Mouse (Mus musculus): ENCODE measurements around the gene Fgf2. TPM values are rescaled to one million over a fixed set of nuclear protein-coding genes. Genes with fewer than 3 reads are reported as not detected.

The Fgf2 gene
- total and polyA plus RNA-seq, 3 experiments = 0.25 to 0.70 TPM; not detected in 1

DNA sequence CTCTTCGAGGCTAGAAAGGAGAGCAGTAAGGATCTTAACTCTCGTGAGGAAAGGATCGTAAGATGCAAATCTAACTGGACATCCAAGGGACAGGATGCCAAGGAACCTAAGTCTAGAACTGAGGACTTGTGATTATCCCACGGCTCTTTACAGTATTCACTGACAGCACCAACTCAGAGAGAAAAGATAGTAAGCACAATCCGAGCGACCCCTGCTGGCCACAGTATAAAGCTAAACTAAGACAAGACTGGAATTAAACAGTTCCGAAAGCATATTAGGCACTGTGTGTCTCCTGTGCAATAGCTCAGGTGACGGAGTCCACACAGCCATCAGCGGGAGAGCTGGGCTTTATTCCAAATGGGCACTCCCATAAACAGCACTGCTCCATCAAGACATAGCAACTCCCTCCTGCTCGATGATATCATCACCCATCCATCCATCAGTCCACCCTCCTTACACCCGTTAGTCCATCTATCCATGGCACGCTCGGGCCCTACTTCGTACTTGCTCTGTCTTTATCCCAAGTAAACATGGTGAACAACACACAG lies 66.3 kb downstream of the Fgf2 start:
- peak; percentile 85 for DNase-seq (ENCODE audit: extremely low read depth)

GRCm38 (mm10) chr3:37418341-37418740 lies 70.2 kb downstream of the Fgf2 start:
- Histone ChIP-seq H3K4me3 (replicated peaks in 1 of 3; ENCODE audit: low read depth in 2 of 3, low read length in 2 of 3, poor library complexity in 1 of 3) (peak overlapping the region; percentile 78 to 83 (median 82)), H3K4me2 (ENCODE audit: insufficient read depth, low read depth, poor library complexity, severe bottlenecking) (peak overlapping the region; percentile 72; the same call in 1 of the 2 replicates), H3K36me3 (replicated peaks in 1 of 2; ENCODE audit: control insufficient read depth in 1 of 2, insufficient read depth in 1 of 2, low read length in 1 of 2) (peaks cover 0 to 14% of the 10 kb centered on the region in 2 experiments), H3K9ac (ENCODE audit: insufficient read depth, low read depth) (peak overlapping the region; percentile 70), H3K4me1 (ENCODE audit: control insufficient read depth in 1 of 2, insufficient read depth in 2 of 2) (peaks cover 6 to 30% of the 10 kb centered on the region in 2 experiments), H3K27me3 (replicated peaks) (no peaks in the 10 kb centered on the region), H3K79me2 (replicated peaks; ENCODE audit: control insufficient read depth, extremely low read depth, insufficient read depth, poor library complexity, severe bottlenecking) (peaks cover 21% of the 10 kb centered on the region), H3K9me3 (replicated peaks; ENCODE audit: low read length) (no peaks in the 10 kb centered on the region), H3K27ac (ENCODE audit: insufficient read depth, low read depth) (no peak overlapping the region)
- TF ChIP-seq RCOR1 (conservative IDR thresholded peaks at IDR 0.05; ENCODE audit: low read depth, low read length) (no peak), CHD1 (IDR thresholded peaks at IDR 0.05; ENCODE audit: low read depth, low read length) (0 out of 2 replicates have a peak, but pooled peaks have one; percentile 12)
- in situ Hi-C loops (cut with MboI; ENCODE audit: low pct_ligation_motif_present, low pct_unique_long_range_greater_than_20kb, low sequenced_read_pairs) (loop anchor here (10.0 kb wide), 1 partner anchor 94 kb away; no protein-coding TSS in a partner anchor), dilution Hi-C loops (cut with MboI; ENCODE audit: extremely low pct_ligation_motif_present, extremely low pct_unique_long_range_greater_than_20kb, low sequenced_read_pairs) (no loop called here)
- DNase-seq (ENCODE audit: extremely low read depth) = no peak

More for the DNA sequence above, 66.3 kb downstream of the Fgf2 start:
- H3K4me3 ChIP-seq (replicated peaks in 1 of 3; ENCODE audit: low read depth in 2 of 3, low read length in 2 of 3, poor library complexity in 1 of 3) = no peak overlapping the region
- H3K4me1 ChIP-seq (ENCODE audit: control insufficient read depth in 1 of 2, insufficient read depth in 2 of 2) = peaks cover 2 to 17% of the 10 kb centered on the region in 2 experiments; a peak in 3 of 4 replicates
- no peaks in the 10 kb centered on the region for H3K79me2 ChIP-seq (replicated peaks; ENCODE audit: control insufficient read depth, extremely low read depth, insufficient read depth, poor library complexity, severe bottlenecking)
- H3K9ac ChIP-seq (ENCODE audit: insufficient read depth, low read depth) = no peak overlapping the region
- in situ Hi-C loops (cut with MboI; ENCODE audit: low pct_ligation_motif_present, low pct_unique_long_range_greater_than_20kb, low sequenced_read_pairs) (loop anchor here (10.0 kb wide), 1 partner anchor 90 kb away; no protein-coding TSS in a partner anchor), dilution Hi-C loops (cut with MboI; ENCODE audit: extremely low pct_ligation_motif_present, extremely low pct_unique_long_range_greater_than_20kb, low sequenced_read_pairs) (no loop called here)
- no peak for TF ChIP-seq USF2 (conservative IDR thresholded peaks at IDR 0.05; ENCODE audit: low read depth, low read length)
- no peak for TF ChIP-seq GABPA (IDR thresholded peaks at IDR 0.05; ENCODE audit: insufficient replicate concordance, low read depth, low read length)
- TF ChIP-seq HCFC1 (IDR thresholded peaks at IDR 0.05; ENCODE audit: low read depth, low read length) = no peak
- TF ChIP-seq NRF1 (IDR thresholded peaks at IDR 0.05; ENCODE audit: low read depth, low read length) = no peak
- TF ChIP-seq JUN (IDR thresholded peaks at IDR 0.05; ENCODE audit: insufficient read depth, low read depth, low read length) = no peak
- TF ChIP-seq TBP (conservative IDR thresholded peaks at IDR 0.05; ENCODE audit: low read depth, low read length) = no peak
- no peak for TF ChIP-seq ELF1 (IDR thresholded peaks at IDR 0.05; ENCODE audit: low read depth, low read length)
- TF ChIP-seq CTCF (conservative IDR thresholded peaks at IDR 0.05 in 1 of 2, IDR thresholded peaks at IDR 0.05 in 1 of 2; ENCODE audit: low read depth in 2 of 2, low read length in 2 of 2) = peak; percentile 29 to 90
- TF ChIP-seq RCOR1 (conservative IDR thresholded peaks at IDR 0.05; ENCODE audit: low read depth, low read length) = no peak
- TF ChIP-seq BHLHE40 (IDR thresholded peaks at IDR 0.05; ENCODE audit: low read depth, low read length) = no peak
- no peak for TF ChIP-seq MAFK (IDR thresholded peaks at IDR 0.05; ENCODE audit: insufficient replicate concordance, low read length)
- TF ChIP-seq MAX (IDR thresholded peaks at IDR 0.05; ENCODE audit: low read length) = no peak
- peak; percentile 87 for TF ChIP-seq SMC3 (IDR thresholded peaks at IDR 0.05; ENCODE audit: low read depth, low read length)
- TF ChIP-seq USF1 (IDR thresholded peaks at IDR 0.05; ENCODE audit: low read depth, low read length) = no peak
- TF ChIP-seq PAX5 (IDR thresholded peaks at IDR 0.05; ENCODE audit: low read length) = no peak
- TF ChIP-seq JUND (conservative IDR thresholded peaks at IDR 0.05; ENCODE audit: low read depth, low read length) = no peak
- no peak for TF ChIP-seq EP300 (IDR thresholded peaks at IDR 0.05; ENCODE audit: low read length)
- TF ChIP-seq ZC3H11A (IDR thresholded peaks at IDR 0.05; ENCODE audit: low read depth, low read length) = peak; percentile 54; the same call in 1 of the 2 replicates
- no peak for TF ChIP-seq ZNF384 (IDR thresholded peaks at IDR 0.05; ENCODE audit: low read depth, low read length)
- TF ChIP-seq UBTF (IDR thresholded peaks at IDR 0.05; ENCODE audit: low read depth, low read length) = no peak
- TF ChIP-seq POLR2A (IDR thresholded peaks at IDR 0.05; ENCODE audit: low read depth, low read length) = no peak
- peak; percentile 86 for TF ChIP-seq RAD21 (IDR thresholded peaks at IDR 0.05; ENCODE audit: low read depth, low read length)
- TF ChIP-seq IRF4 (IDR thresholded peaks at IDR 0.05; ENCODE audit: low read depth, low read length) = no peak; the same call in 1 of the 2 replicates
- TF ChIP-seq TCF12 (IDR thresholded peaks at IDR 0.05; ENCODE audit: low read depth, low read length) = no peak
- no peak for TF ChIP-seq MAZ (IDR thresholded peaks at IDR 0.05; ENCODE audit: low read depth, low read length)
- no peak for TF ChIP-seq CHD1 (IDR thresholded peaks at IDR 0.05; ENCODE audit: low read depth, low read length)
- no peak for TF ChIP-seq E2F4 (IDR thresholded peaks at IDR 0.05; ENCODE audit: insufficient replicate concordance, low read depth, low read length)
- TF ChIP-seq NELFE (IDR thresholded peaks at IDR 0.05; ENCODE audit: low read depth, low read length) = 0 out of 2 replicates have a peak, but pooled peaks have one; percentile 22
- TF ChIP-seq KAT2A (IDR thresholded peaks at IDR 0.05; ENCODE audit: insufficient replicate concordance, low read length) = no peak
- no peak for TF ChIP-seq MEF2A (IDR thresholded peaks at IDR 0.05; ENCODE audit: borderline replicate concordance, low read depth, low read length)
- TF ChIP-seq MYC (IDR thresholded peaks at IDR 0.05; ENCODE audit: low read depth, low read length) = no peak
- no peak for TF ChIP-seq ETS1 (conservative IDR thresholded peaks at IDR 0.05; ENCODE audit: low read depth, low read length)
- H3K27ac ChIP-seq (ENCODE audit: insufficient read depth, low read depth) = no peak overlapping the region
- H3K27me3 ChIP-seq (replicated peaks) = no peaks in the 10 kb centered on the region
- H3K36me3 ChIP-seq (replicated peaks in 1 of 2; ENCODE audit: control insufficient read depth in 1 of 2, insufficient read depth in 1 of 2, low read length in 1 of 2) = peaks cover 0 to 23% of the 10 kb centered on the region in 2 experiments
- H3K9me3 ChIP-seq (replicated peaks; ENCODE audit: low read length) = no peaks in the 10 kb centered on the region
- H3K4me2 ChIP-seq (ENCODE audit: insufficient read depth, low read depth, poor library complexity, severe bottlenecking) = no peak overlapping the region
